Mouse (Mus musculus): Measurements from ENCODE around the gene Btbd35f13. TPM values are rescaled to one million over a fixed set of nuclear protein-coding genes. Genes with fewer than 3 reads are reported as not detected.

Gene Btbd35f13
- polyA plus RNA-seq (2015; fragmentation: Nextera tagmentation; extraction: Ambion mirVana), result not detected in 2 replicates

DNA sequence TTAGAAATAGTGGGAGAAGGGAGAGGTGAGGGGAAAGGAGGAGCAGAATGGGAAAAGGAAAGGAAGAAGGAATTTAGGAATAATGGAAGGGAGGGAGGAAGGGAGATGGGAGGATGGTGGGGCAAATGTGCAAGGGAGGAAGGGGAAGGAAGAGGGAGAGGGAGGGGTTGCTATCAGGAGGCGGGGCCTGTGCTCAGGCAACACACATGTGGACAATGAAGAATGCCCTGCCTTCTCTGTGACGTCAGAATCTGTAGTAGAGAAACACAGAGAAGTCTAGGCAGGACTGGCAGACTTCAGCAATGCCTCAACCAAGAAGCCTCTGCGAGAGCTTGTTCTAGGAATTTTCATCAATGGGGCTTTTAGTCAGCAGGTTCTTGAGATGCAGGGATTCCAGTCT, at the start of gene Btbd35f13:
Btbd35f13 (plus strand) TSS at position 301 of the 400 bp plus-strand sequence.

DNA sequence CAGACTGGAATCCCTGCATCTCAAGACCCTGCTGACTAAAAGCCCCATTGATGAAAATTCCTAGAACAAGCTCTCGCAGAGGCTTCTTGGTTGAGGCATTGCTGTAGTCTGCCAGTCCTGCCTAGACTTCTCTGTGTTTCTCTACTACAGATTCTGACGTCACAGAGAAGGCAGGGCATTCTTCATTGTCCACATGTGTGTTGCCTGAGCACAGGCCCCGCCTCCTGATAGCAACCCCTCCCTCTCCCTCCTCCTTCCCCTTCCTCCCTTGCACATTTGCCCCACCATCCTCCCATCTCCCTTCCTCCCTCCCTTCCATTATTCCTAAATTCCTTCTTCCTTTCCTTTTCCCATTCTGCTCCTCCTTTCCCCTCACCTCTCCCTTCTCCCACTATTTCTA, 45.3 kb downstream of the Btbd35f13 start, which contains the start of gene Btbd35f14:
Btbd35f14 (minus strand) TSS at position 101 of the 400 bp plus-strand sequence.

Other genes starting within 250 kb of the Btbd35f13 start
- gene Btbd35f15, start 79.9 kb upstream of the Btbd35f13 start, polyA plus RNA-seq (2015; fragmentation: Nextera tagmentation; extraction: Ambion mirVana), result not detected in 2 replicates
- not detected in 2 replicates for gene Btbd35f14, start 45.2 kb downstream of the Btbd35f13 start, polyA plus RNA-seq (2015; fragmentation: Nextera tagmentation; extraction: Ambion mirVana)